Mouse (Mus musculus): ENCODE measurements around the gene Cct5. TPM values are rescaled to one million over a fixed set of nuclear protein-coding genes. Genes with fewer than 3 reads are reported as not detected.

Gene Cct5
- polyA plus RNA-seq, 1 experiment from 2014 or later: 460 TPM

GRCm38 (mm10) chr15:31629556-31629955 lies 28.0 kb upstream of the Cct5 start:
- Histone ChIP-seq H3K4me3 (replicated peaks; ENCODE audit: low read length) (no peak overlapping the region), H3K9me3 (replicated peaks; ENCODE audit: control insufficient read depth, low read length) (no peaks in the 10 kb centered on the region), H3K4me2 (ENCODE audit: low read depth, low read length) (no peak overlapping the region), H3K27me3 (ENCODE audit: control insufficient read depth, insufficient read depth, low read length) (no peaks in the 10 kb centered on the region), H3K36me3 (ENCODE audit: control insufficient read depth, insufficient read depth, low read length) (no peaks in the 10 kb centered on the region), H3K9ac (ENCODE audit: low read length) (no peak overlapping the region), H3K4me1 (ENCODE audit: control insufficient read depth, insufficient read depth, low read length) (peaks cover 3% of the 10 kb centered on the region; the same call in 1 of the 2 replicates), H3K27ac (ENCODE audit: low read length) (no peak overlapping the region)
- WGBS: 85% methylated on average over 3 of the region's 3 CpGs
- ATAC-seq (ENCODE audit: insufficient read depth, low FRiP score): no peak

- no peak for ATAC-seq (ENCODE audit: insufficient read depth, low FRiP score)
- H3K36me3 ChIP-seq (ENCODE audit: control insufficient read depth, insufficient read depth, low read length): peaks cover 6% of the 10 kb centered on the region
- H3K4me1 ChIP-seq (ENCODE audit: control insufficient read depth, insufficient read depth, low read length): peaks cover 3% of the 10 kb centered on the region; the same call in 1 of the 2 replicates
- no peaks in the 10 kb centered on the region for H3K27me3 ChIP-seq (ENCODE audit: control insufficient read depth, insufficient read depth, low read length)
- no peak overlapping the region for H3K4me2 ChIP-seq (ENCODE audit: low read depth, low read length)
- no peak overlapping the region for H3K4me3 ChIP-seq (replicated peaks; ENCODE audit: low read length)
- WGBS: 76% methylated on average over 10 of the region's 10 CpGs
- H3K9me3 ChIP-seq (replicated peaks; ENCODE audit: control insufficient read depth, low read length): no peaks in the 10 kb centered on the region; the same call in 1 of the 2 replicates
- H3K9ac ChIP-seq (ENCODE audit: low read length): no peak overlapping the region
- H3K27ac ChIP-seq (ENCODE audit: low read length): no peak overlapping the region
These were observed 26.6 kb upstream of the Cct5 start for GRCm38 (mm10) chr15:31628180-31628579.

- Histone ChIP-seq H3K27ac (ENCODE audit: low read length) (peak overlapping the region; percentile 62; the same call in 1 of the 2 replicates), H3K27me3 (ENCODE audit: control insufficient read depth, insufficient read depth, low read length) (no peaks in the 10 kb centered on the region), H3K36me3 (ENCODE audit: control insufficient read depth, insufficient read depth, low read length) (peaks cover 6% of the 10 kb centered on the region), H3K4me1 (ENCODE audit: control insufficient read depth, insufficient read depth, low read length) (peaks cover 3% of the 10 kb centered on the region; the same call in 1 of the 2 replicates), H3K4me3 (replicated peaks; ENCODE audit: low read length) (no peak overlapping the region), H3K9ac (ENCODE audit: low read length) (no peak overlapping the region; the same call in 1 of the 2 replicates), H3K9me3 (replicated peaks; ENCODE audit: control insufficient read depth, low read length) (no peaks in the 10 kb centered on the region; the same call in 1 of the 2 replicates), H3K4me2 (ENCODE audit: low read depth, low read length) (0 out of 2 replicates have a peak overlapping the region, but pooled peaks have one; percentile 15)
- ATAC-seq (ENCODE audit: insufficient read depth, low FRiP score): no peak
- WGBS: 33% methylated on average over 12 of the region's 12 CpGs
These were observed 25.9 kb upstream of the Cct5 start for GRCm38 (mm10) chr15:31627277-31628154.

GRCm38 (mm10) chr15:31619521-31619920 lies 17.9 kb upstream of the Cct5 start:
- H3K4me2 ChIP-seq (ENCODE audit: low read depth, low read length): no peak overlapping the region
- ATAC-seq (ENCODE audit: insufficient read depth, low FRiP score): no peak
- 88% methylated on average over 8 of the region's 8 CpGs for WGBS
- no peak overlapping the region for H3K27ac ChIP-seq (ENCODE audit: low read length)
- peaks cover 26% of the 10 kb centered on the region for H3K36me3 ChIP-seq (ENCODE audit: control insufficient read depth, insufficient read depth, low read length)
- no peak overlapping the region for H3K9ac ChIP-seq (ENCODE audit: low read length)
- no peaks in the 10 kb centered on the region for H3K4me1 ChIP-seq (ENCODE audit: control insufficient read depth, insufficient read depth, low read length)
- H3K4me3 ChIP-seq (replicated peaks; ENCODE audit: low read length): no peak overlapping the region
- no peaks in the 10 kb centered on the region; the same call in 1 of the 2 replicates for H3K9me3 ChIP-seq (replicated peaks; ENCODE audit: control insufficient read depth, low read length)
- H3K27me3 ChIP-seq (ENCODE audit: control insufficient read depth, insufficient read depth, low read length): no peaks in the 10 kb centered on the region

GRCm38 (mm10) chr15:31617261-31617660 lies 15.7 kb upstream of the Cct5 start:
- 90% methylated on average over 9 of the region's 9 CpGs for WGBS
- H3K4me3 ChIP-seq (replicated peaks; ENCODE audit: low read length): no peak overlapping the region
- H3K27ac ChIP-seq (ENCODE audit: low read length): no peak overlapping the region
- peaks cover 20% of the 10 kb centered on the region; the same call in 1 of the 2 replicates for H3K36me3 ChIP-seq (ENCODE audit: control insufficient read depth, insufficient read depth, low read length)
- H3K27me3 ChIP-seq (ENCODE audit: control insufficient read depth, insufficient read depth, low read length): no peaks in the 10 kb centered on the region
- no peak overlapping the region for H3K4me2 ChIP-seq (ENCODE audit: low read depth, low read length)
- no peaks in the 10 kb centered on the region for H3K4me1 ChIP-seq (ENCODE audit: control insufficient read depth, insufficient read depth, low read length)
- no peaks in the 10 kb centered on the region for H3K9me3 ChIP-seq (replicated peaks; ENCODE audit: control insufficient read depth, low read length)
- no peak for ATAC-seq (ENCODE audit: insufficient read depth, low FRiP score)
- no peak overlapping the region for H3K9ac ChIP-seq (ENCODE audit: low read length)

GRCm38 (mm10) chr15:31614666-31615065 lies 13.1 kb upstream of the Cct5 start:
- no peak for ATAC-seq (ENCODE audit: insufficient read depth, low FRiP score)
- peaks cover 17% of the 10 kb centered on the region; the same call in 1 of the 2 replicates for H3K36me3 ChIP-seq (ENCODE audit: control insufficient read depth, insufficient read depth, low read length)
- H3K27ac ChIP-seq (ENCODE audit: low read length): no peak overlapping the region
- H3K4me1 ChIP-seq (ENCODE audit: control insufficient read depth, insufficient read depth, low read length): no peaks in the 10 kb centered on the region
- no peak overlapping the region for H3K4me3 ChIP-seq (replicated peaks; ENCODE audit: low read length)
- no peak overlapping the region for H3K4me2 ChIP-seq (ENCODE audit: low read depth, low read length)
- no peaks in the 10 kb centered on the region for H3K9me3 ChIP-seq (replicated peaks; ENCODE audit: control insufficient read depth, low read length)
- no peak overlapping the region for H3K9ac ChIP-seq (ENCODE audit: low read length)
- 82% methylated on average over 2 of the region's 2 CpGs for WGBS
- H3K27me3 ChIP-seq (ENCODE audit: control insufficient read depth, insufficient read depth, low read length): no peaks in the 10 kb centered on the region

GRCm38 (mm10) chr15:31613826-31614453 lies 12.3 kb upstream of the Cct5 start:
- Histone ChIP-seq H3K27ac (ENCODE audit: low read length) (no peak overlapping the region), H3K9me3 (replicated peaks; ENCODE audit: control insufficient read depth, low read length) (no peaks in the 10 kb centered on the region), H3K9ac (ENCODE audit: low read length) (no peak overlapping the region), H3K27me3 (ENCODE audit: control insufficient read depth, insufficient read depth, low read length) (no peaks in the 10 kb centered on the region), H3K4me1 (ENCODE audit: control insufficient read depth, insufficient read depth, low read length) (no peaks in the 10 kb centered on the region), H3K4me3 (replicated peaks; ENCODE audit: low read length) (no peak overlapping the region), H3K4me2 (ENCODE audit: low read depth, low read length) (no peak overlapping the region), H3K36me3 (ENCODE audit: control insufficient read depth, insufficient read depth, low read length) (peaks cover 17% of the 10 kb centered on the region; the same call in 1 of the 2 replicates)
- WGBS: 87% methylated on average over 6 of the region's 6 CpGs
- no peak for ATAC-seq (ENCODE audit: insufficient read depth, low FRiP score)

- ATAC-seq (ENCODE audit: insufficient read depth, low FRiP score): no peak
- Histone ChIP-seq H3K4me1 (ENCODE audit: control insufficient read depth, insufficient read depth, low read length) (no peaks in the 10 kb centered on the region), H3K36me3 (ENCODE audit: control insufficient read depth, insufficient read depth, low read length) (no peaks in the 10 kb centered on the region), H3K4me3 (replicated peaks; ENCODE audit: low read length) (no peak overlapping the region), H3K27me3 (ENCODE audit: control insufficient read depth, insufficient read depth, low read length) (no peaks in the 10 kb centered on the region), H3K4me2 (ENCODE audit: low read depth, low read length) (no peak overlapping the region), H3K9me3 (replicated peaks; ENCODE audit: control insufficient read depth, low read length) (no peaks in the 10 kb centered on the region), H3K27ac (ENCODE audit: low read length) (no peak overlapping the region), H3K9ac (ENCODE audit: low read length) (no peak overlapping the region)
- WGBS: 86% methylated on average over 4 of the region's 4 CpGs
These were observed 10.4 kb upstream of the Cct5 start for GRCm38 (mm10) chr15:31611976-31612375.

- Histone ChIP-seq H3K4me1 (ENCODE audit: control insufficient read depth, insufficient read depth, low read length) (no peaks in the 10 kb centered on the region), H3K36me3 (ENCODE audit: control insufficient read depth, insufficient read depth, low read length) (no peaks in the 10 kb centered on the region), H3K9ac (ENCODE audit: low read length) (no peak overlapping the region), H3K4me2 (ENCODE audit: low read depth, low read length) (no peak overlapping the region), H3K4me3 (replicated peaks; ENCODE audit: low read length) (no peak overlapping the region), H3K9me3 (replicated peaks; ENCODE audit: control insufficient read depth, low read length) (no peaks in the 10 kb centered on the region), H3K27me3 (ENCODE audit: control insufficient read depth, insufficient read depth, low read length) (no peaks in the 10 kb centered on the region), H3K27ac (ENCODE audit: low read length) (no peak overlapping the region)
- no peak for ATAC-seq (ENCODE audit: insufficient read depth, low FRiP score)
- WGBS: 53% methylated on average over 3 of the region's 3 CpGs
These were observed 9.4 kb upstream of the Cct5 start for GRCm38 (mm10) chr15:31611027-31611426.

All from stomach, embryonic 16.5 days (tissue).